Mouse (Mus musculus): ENCODE measurements at regions not wholly inside any gene's neighbourhood (a gene's known extent, or its start where the extent isn't known, plus 50 kb on each side); places are given as distances from the start of the nearest gene placed in this dataset.
A peak's percentile ranks its signal among the peaks of the same experiment; 100 is the strongest.
"Not testable (repeated sequence)": the region's sequence is repeated elsewhere in the genome, so short reads cannot be mapped to it uniquely, and the experiment has no call there.

DNA sequence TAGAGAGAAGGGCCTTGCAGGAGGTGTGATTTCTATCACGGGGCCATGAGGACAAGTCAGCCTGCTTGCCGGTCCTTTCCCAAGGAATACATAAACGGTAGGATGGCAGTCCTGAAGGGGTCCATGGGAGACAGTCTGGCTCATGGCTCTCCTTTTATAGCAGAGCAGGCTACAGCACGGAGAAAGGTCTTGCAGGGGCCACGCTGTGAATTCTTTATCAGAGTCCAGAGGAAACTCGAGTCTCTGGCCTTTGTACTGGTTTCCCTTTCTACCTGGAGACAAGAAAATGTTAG is 1984.0 kb downstream of the 4930444P10Rik start:
- peak; percentile 14 to 27 for DNase-seq

DNA sequence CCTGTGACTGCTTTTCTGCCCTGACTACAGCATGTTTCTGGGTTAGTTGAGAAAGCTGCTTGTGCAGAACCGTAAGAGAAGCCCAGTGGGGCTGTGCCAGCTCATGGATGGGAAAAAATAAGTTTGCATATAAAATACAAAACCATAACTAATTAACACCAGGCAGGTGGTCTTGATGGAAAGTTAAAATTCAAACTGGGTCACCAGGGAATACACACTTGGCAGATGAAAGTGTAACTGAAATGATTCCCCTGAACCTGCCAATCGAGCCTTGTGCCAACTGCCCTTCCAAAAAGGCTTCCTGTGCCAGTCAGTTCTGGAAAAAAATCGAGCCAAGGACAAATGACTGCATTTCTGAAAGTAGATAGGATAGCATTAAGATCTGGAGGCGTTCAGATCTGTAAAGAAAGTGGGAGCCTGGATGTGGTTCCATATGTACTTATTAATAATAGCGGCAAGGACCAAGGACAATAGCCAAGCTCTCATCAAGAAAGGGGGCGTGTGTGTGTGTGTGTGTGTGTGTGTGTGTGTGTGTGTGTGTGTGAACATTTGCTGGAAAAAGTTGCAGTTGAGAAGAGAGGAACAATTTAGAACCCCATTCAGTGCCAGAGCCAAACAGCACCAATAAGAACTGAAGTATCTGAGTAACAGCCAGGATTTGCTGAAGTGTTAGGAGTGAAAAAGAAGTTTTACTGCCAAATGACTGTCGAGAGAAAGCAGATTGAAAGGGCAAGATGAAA is 1984.5 kb downstream of the 4930444P10Rik start:
- peak; percentile 86 to 89 for DNase-seq

- DNase-seq: not testable (repeated sequence)
These were observed 1987.6 kb downstream of the 4930444P10Rik start for GRCm38 (mm10) chr1:14105521-14105920.

GRCm38 (mm10) chr1:14104529-14104928 is 1988.6 kb downstream of the 4930444P10Rik start:
- DNase-seq: no peak

- DNase-seq: peak in 1 of 2 experiments; percentile 12
These were observed 1994.1 kb downstream of the 4930444P10Rik start for GRCm38 (mm10) chr1:14099031-14099430.

GRCm38 (mm10) chr1:14097567-14098228 is 1995.4 kb downstream of the 4930444P10Rik start:
- no peak for DNase-seq

DNA sequence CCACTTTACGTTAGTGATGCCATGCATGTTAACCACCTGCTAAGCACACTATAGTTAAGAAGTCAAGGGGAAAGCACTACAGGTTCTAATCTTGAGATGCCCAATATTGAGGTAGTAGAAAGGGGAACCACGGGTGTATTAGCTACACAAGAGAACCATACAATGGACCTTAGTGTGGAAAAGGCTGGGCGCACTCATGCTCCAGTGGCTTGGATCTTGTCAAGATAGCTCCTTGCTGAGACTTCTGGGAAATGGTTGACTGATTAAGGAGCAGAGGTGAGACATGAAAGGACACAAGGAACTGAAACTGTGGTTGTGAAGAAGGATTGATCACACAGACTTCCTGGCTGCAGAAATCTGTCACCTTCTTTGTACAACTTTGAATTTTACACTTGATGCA is 2028.3 kb downstream of the 4930444P10Rik start:
- no peak for DNase-seq

- DNase-seq: no peak
These were observed 2057.0 kb downstream of the 4930444P10Rik start for GRCm38 (mm10) chr1:14036163-14036562.

- DNase-seq: peak; percentile 70 to 74
These were observed 2081.6 kb downstream of the 4930444P10Rik start for GRCm38 (mm10) chr1:14011484-14011883.

DNA sequence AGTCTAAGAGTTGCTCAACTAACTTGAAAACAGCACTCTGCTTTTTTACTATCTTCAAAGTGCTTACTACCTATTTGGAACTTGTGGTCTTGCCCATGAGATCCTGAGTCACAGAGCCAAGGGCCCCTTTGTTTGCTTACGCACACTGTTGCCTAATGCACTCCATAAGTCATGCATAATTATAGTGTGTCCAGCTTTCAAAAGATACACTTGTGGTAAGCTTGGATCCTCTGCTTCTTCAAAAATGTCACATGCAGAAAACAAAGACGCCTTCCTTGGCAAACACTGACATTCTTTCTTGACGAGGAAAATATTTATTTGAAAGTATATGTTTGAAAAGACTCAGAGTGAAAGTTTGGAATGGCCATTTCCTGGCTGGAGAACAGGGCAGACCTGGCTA is 2082.3 kb downstream of the 4930444P10Rik start:
- no peak for DNase-seq

- no peak for DNase-seq
These were observed 2090.6 kb downstream of the 4930444P10Rik start for GRCm38 (mm10) chr1:14002550-14002949.

GRCm38 (mm10) chr1:14001431-14001830 is 2091.7 kb downstream of the 4930444P10Rik start:
- DNase-seq: peak; percentile 45 to 70

DNA sequence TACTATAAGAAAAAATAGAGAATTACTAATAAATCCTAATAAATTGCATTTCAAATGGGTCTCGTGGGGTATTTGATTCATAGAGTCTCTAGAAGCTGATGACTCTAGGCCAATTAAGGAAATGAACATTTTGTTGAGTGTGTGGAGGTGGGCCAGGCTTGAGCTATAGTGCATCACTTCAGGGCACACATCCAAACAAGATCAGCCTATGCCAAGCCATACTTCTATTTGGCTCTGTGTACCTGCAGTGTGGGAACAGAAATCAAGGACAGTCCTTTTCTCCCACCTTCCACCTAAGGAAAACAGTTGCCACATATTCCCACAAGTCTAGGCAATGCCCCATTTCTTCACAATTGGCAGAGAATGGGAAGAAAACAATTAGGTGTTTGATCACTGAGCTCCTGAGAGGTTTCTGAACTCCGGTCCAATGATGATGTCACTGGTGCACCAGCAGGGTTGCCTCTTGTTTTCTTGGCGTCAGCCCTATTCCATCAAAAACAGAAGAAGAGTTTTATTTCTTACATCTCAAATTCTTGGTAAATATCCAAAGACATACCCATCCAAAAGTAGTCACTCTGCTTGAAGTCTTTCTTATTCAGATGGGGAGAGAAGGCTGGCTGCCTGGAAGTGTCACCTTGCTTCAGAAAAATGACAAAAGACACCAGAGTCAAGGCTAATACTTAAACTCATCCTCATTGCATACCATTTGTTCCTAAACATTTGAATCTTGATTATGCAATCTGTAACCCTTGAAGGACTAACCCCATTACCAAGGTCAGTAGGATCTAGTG is 2092.3 kb downstream of the 4930444P10Rik start:
- DNase-seq: peak; percentile 34 to 60

DNA sequence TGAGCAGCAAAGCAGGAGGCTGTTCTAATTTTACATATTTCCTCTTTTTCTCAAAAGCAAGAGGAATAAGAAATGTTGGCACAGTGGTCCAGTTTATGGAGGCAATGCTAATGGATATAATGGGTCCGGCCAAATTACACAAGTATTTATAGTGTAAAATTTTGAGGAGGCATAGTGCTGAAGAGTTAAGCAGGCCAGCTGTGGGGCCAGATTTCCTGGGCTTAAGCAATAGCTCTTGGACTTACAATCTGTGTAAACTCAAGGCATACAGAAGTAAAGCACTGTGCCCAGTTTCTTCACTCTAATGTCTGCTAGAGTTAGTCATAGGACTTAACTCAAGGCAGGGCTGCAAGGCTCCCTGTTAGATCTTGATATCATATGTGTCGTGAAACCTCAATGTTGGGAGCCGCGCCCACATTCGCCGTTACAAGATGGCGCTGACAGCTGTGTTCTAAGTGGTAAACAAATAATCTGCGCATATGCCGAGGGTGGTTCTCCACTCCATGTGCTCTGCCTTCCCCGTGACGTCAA is 2094.9 kb downstream of the 4930444P10Rik start:
- no peak for DNase-seq

DNA sequence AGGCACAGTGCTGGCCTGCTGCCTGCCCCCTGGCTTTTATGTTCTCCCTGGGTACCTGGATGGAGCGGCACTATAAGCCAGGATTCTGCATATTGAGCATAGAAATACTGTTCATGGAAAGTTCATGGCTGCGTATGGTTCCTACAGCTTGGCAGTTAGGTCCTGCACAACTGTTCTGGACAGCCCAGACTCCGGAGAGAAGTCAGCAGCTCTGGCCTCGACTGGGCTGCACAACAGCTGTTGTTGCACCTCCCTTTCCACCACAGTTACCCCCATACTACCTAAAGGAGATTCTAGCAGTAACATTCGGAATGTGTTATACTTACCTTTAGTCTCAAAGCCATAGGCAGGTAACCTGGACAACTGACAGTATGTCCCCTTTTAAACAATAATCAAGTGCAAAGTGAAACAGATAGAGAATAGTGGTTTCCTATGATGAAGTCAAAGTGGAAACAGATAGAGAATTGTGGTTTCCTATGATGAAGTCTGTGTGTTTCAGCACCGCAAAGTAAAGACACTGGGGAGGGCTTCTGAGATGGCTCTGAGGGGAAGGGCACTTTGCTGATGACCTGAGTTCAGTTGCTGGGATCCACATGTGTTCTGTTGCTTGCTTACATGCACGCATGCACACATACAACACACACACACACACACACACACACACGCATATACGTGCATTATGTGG is 2099.2 kb downstream of the 4930444P10Rik start:
- DNase-seq: peak in 1 of 2 experiments; percentile 21

DNA sequence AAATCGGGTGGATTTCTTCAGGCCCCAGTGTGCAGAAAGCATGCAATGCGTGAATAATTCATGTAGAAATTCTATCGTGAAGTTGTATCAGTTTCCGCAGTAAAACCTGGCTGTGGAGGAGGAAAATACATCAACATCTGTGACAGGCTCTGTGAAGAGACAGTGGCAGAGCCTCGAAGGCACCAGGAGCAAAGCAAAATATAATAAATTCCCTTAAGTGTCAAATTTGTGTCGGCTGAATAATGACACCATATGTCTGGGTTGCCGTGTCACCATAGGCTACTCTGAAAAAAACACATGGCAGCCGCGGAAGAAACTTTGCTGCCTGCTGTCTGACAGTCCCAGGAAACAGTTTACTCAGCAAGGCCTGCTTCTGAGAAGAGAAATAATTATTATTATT is 2100.1 kb downstream of the 4930444P10Rik start:
- DNase-seq: no peak

DNA sequence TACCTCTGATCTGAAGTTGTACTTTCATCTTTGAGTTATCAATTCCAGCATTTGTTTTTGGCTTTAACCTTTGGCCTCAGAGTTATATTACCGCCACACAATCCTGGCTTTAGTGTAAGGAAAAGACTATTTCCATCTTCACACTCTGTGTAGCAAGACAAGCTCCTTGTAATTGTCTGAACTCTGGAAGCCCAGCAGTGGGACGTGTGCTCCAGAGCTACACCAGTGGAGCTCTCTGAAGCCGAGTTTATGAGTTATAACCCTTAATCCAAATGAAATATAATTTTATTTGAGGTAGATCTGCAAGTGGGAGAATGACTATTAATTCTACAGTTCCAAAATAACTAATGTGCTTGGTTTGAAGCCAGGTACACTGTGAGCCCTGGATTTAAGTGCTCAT is 2103.8 kb downstream of the 4930444P10Rik start:
- no peak for DNase-seq

GRCm38 (mm10) chr1:13984833-13985232 is 2108.3 kb downstream of the 4930444P10Rik start:
- no peak for DNase-seq

DNA sequence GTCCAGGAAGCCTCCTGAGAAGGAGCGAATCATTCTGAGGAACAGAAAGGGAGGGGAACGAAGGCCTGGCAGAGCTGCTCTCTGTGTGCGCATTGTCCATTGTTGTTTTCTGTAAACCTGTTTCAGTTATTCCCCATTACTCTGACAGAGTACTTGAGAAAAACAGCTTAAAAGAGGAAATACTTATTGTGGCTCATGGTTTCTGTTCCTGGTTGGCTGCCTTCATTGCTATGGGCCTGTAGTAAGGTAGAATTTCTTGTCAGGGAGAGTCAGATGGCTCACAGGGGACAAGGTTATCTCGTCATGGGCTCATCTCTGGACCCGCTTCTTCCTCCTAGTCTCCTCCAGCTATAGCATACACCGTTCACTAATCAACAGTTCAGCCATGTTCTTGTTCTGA is 2112.9 kb downstream of the 4930444P10Rik start:
- DNase-seq: no peak

- no peak for DNase-seq
These were observed 2114.5 kb downstream of the 4930444P10Rik start for GRCm38 (mm10) chr1:13978640-13979039.

DNA sequence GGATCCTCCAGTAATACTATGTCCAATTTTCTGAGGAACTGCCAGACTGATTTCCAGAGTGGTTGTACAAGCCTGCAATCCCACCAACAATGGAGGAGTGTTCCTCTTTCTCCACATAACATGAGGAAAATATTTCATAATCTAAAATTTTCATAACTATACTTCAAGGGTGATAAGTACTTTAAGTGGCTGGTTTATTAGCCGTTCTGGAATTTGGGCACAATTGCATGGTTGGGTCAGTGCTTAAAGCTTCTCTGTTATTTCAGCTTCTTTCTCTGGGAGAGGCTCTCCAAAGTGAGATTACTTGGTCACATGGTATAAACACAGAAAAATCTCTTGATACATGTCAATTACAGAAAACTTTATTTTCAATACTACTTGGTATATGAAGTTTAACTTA is 2115.9 kb downstream of the 4930444P10Rik start:
- no peak for DNase-seq

- no peak for DNase-seq
These were observed 2143.9 kb downstream of the 4930444P10Rik start for GRCm38 (mm10) chr1:13949241-13949640.

DNA sequence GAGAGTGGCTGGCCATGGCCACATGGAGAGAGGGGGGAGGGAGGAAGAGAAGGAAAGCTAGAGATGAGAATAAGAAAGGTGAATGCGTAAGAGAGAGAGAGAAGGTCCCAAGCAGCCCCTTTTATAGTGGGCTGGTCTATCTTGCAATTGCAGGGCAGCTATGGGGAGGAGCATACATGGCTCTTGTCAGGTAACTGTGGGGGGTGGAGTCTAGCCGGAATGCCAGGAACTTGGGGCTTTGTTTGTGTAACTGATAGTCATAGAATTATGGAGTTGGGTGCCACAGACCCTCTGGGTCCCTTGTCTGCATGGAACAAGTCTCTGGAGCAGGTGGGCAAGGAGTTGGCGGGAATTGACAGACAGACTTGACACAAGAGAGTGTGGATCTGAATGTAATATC is 2151.8 kb downstream of the 4930444P10Rik start:
- DNase-seq: no peak
